Mouse (Mus musculus): Measurements from ENCODE around the gene Rtcb.

Rtcb gene

GRCm38 (mm10) chr10:85948483-85949196, 9.0 kb downstream of the Rtcb start:
- no peak for DNase-seq (ENCODE audit: low read depth in 1 of 2, low spot score in 2 of 2)

GRCm38 (mm10) chr10:85936280-85936965, 21.2 kb downstream of the Rtcb start:
- DNase-seq (ENCODE audit: low read depth in 1 of 2, low spot score in 2 of 2): no peak

GRCm38 (mm10) chr10:85929962-85930361, 27.7 kb downstream of the Rtcb start:
- DNase-seq (ENCODE audit: low read depth in 1 of 2, low spot score in 2 of 2): no peak

- no peak for DNase-seq (ENCODE audit: low read depth in 1 of 2, low spot score in 2 of 2)
Measured at GRCm38 (mm10) chr10:85929208-85929591, 28.4 kb downstream of the Rtcb start.

- no peak for DNase-seq (ENCODE audit: low read depth in 1 of 2, low spot score in 2 of 2)
Measured at GRCm38 (mm10) chr10:85928499-85929207, 29.0 kb downstream of the Rtcb start.

- no peak for DNase-seq (ENCODE audit: low read depth in 1 of 2, low spot score in 2 of 2)
Measured at GRCm38 (mm10) chr10:85927676-85928445, 29.8 kb downstream of the Rtcb start, which contains the start of gene Ascl4. Gene Ascl4 (plus strand): TSS chr10:85927681.

GRCm38 (mm10) chr10:85916498-85917309, 40.9 kb downstream of the Rtcb start, which contains the start of gene Prdm4:
Gene Prdm4 (minus strand): TSS chr10:85917142.
- DNase-seq (ENCODE audit: low read depth in 1 of 2, low spot score in 2 of 2): peak; percentile 89 to 94
